ENCODE assay signal across 8 mouse cellular contexts in genomic region chr6:81768669-81769537, GRCm38 (mm10).
A peak's percentile ranks its signal among the peaks of the same experiment; 100 is the strongest.
DNase-seq lines count a peak whose midpoint lies in the region; ATAC-seq and TF ChIP-seq lines count a peak whose summit lies in the region.

No protein-coding gene starts in this region.

- H3K9me3 ChIP-seq in intestine, embryonic 14.5 days (ENCODE audit: control insufficient read depth, low read length): no peaks in the 10 kb centered on the region
- H3K9me3 ChIP-seq in intestine, embryonic 16.5 days (ENCODE audit: control insufficient read depth, low read length): no peaks in the 10 kb centered on the region
- H3K9me3 ChIP-seq in MEL (replicated peaks; ENCODE audit: insufficient read depth, low read length): no peaks in the 10 kb centered on the region

- no peak overlapping the region for H3K27ac ChIP-seq in intestine, embryonic 14.5 days (ENCODE audit: low read depth)
- H3K27ac ChIP-seq in intestine, embryonic 16.5 days (ENCODE audit: low read length): no peak overlapping the region
- no peak overlapping the region for H3K27ac ChIP-seq in MEL (ENCODE audit: control insufficient read depth, low read depth, low read length)
- H3K27ac ChIP-seq in cortical plate, adult 2 months (ENCODE audit: insufficient read depth, low read length): 0 out of 2 replicates have a peak overlapping the region, but pooled peaks have one; percentile 1

- no peak for TF ChIP-seq EP300 in MEL (IDR thresholded peaks at IDR 0.05; ENCODE audit: low read depth in 1 of 2, low read length in 2 of 2)

- peak in 1 of 3 experiments; percentile 46; a peak in 2 of 6 replicates for TF ChIP-seq CTCF in MEL (IDR thresholded peaks at IDR 0.05 in 2 of 3, conservative IDR thresholded peaks at IDR 0.05 in 1 of 3; ENCODE audit: control insufficient read depth in 1 of 3, insufficient read depth in 1 of 3, low read depth in 2 of 3, low read length in 3 of 3, poor library complexity in 1 of 3, severe bottlenecking in 1 of 3)
- peak; percentile 34; the same call in 1 of the 2 replicates for TF ChIP-seq CTCF in cortical plate, adult 2 months (IDR thresholded peaks at IDR 0.05; ENCODE audit: extremely low read depth, insufficient read depth, low read length)

- ATAC-seq in intestine, embryonic 14.5 days (replicated peaks; ENCODE audit: low FRiP score, low TSS enrichment, low read depth): no peak
- ATAC-seq in intestine, embryonic 16.5 days: no peak
- ATAC-seq in erythroid progenitor cell, adult 5-6 weeks (replicated peaks; ENCODE audit: low FRiP score, poor library complexity, severe bottlenecking): no peak

- 45% methylated on average over 5 of the region's 5 CpGs for WGBS in intestine, embryonic 14.5 days
- WGBS in intestine, embryonic 16.5 days: 39% methylated on average over 5 of the region's 5 CpGs

- no peak for TF ChIP-seq POLR2A in MEL (IDR thresholded peaks at IDR 0.05; ENCODE audit: control insufficient read depth in 1 of 2, insufficient read depth in 1 of 2, low read depth in 1 of 2, low read length in 2 of 2, poor library complexity in 1 of 2)
- TF ChIP-seq POLR2A in cortical plate, adult 2 months (IDR thresholded peaks at IDR 0.05; ENCODE audit: extremely low read depth, insufficient read depth, low read length): no peak

- H3K27me3 ChIP-seq in intestine, embryonic 14.5 days (replicated peaks; ENCODE audit: control insufficient read depth, insufficient read depth, low read length): no peaks in the 10 kb centered on the region
- H3K27me3 ChIP-seq in intestine, embryonic 16.5 days (replicated peaks; ENCODE audit: control insufficient read depth, insufficient read depth, low read length): no peaks in the 10 kb centered on the region
- H3K27me3 ChIP-seq in MEL (ENCODE audit: control insufficient read depth in 1 of 2, insufficient read depth in 2 of 2, low read length in 2 of 2): no peaks in the 10 kb centered on the region

- no peak overlapping the region for H3K4me2 ChIP-seq in intestine, embryonic 14.5 days (ENCODE audit: low read length)
- no peak overlapping the region for H3K4me2 ChIP-seq in intestine, embryonic 16.5 days (ENCODE audit: low read depth, low read length)

- TF ChIP-seq RAD21 in MEL (IDR thresholded peaks at IDR 0.05; ENCODE audit: low read depth, low read length): peak; percentile 62

- no peak overlapping the region for H3K4me3 ChIP-seq in intestine, embryonic 14.5 days (ENCODE audit: low read depth, low read length)
- no peak overlapping the region for H3K4me3 ChIP-seq in intestine, embryonic 16.5 days (ENCODE audit: low read length)
- H3K4me3 ChIP-seq in MEL (ENCODE audit: control insufficient read depth in 1 of 2, insufficient read depth in 1 of 2, low read depth in 2 of 2, low read length in 2 of 2): no peak overlapping the region
- H3K4me3 ChIP-seq in cortical plate, adult 2 months (ENCODE audit: insufficient read depth, low read length): no peak overlapping the region

- no peak overlapping the region for H3K9ac ChIP-seq in intestine, embryonic 14.5 days (ENCODE audit: low read length)
- H3K9ac ChIP-seq in intestine, embryonic 16.5 days (ENCODE audit: low read depth, low read length): no peak overlapping the region
- no peak overlapping the region for H3K9ac ChIP-seq in MEL (ENCODE audit: control insufficient read depth, low read depth, low read length, poor library complexity, severe bottlenecking)

- no peaks in the 10 kb centered on the region for H3K36me3 ChIP-seq in intestine, embryonic 14.5 days (ENCODE audit: control insufficient read depth, insufficient read depth, low read length)
- no peaks in the 10 kb centered on the region for H3K36me3 ChIP-seq in intestine, embryonic 16.5 days (ENCODE audit: control insufficient read depth, insufficient read depth, low read length)
- no peaks in the 10 kb centered on the region for H3K36me3 ChIP-seq in MEL (ENCODE audit: control insufficient read depth in 1 of 2, insufficient read depth in 2 of 2, low read length in 2 of 2)

- no peaks in the 10 kb centered on the region; the same call in 1 of the 2 replicates for H3K4me1 ChIP-seq in intestine, embryonic 14.5 days (replicated peaks; ENCODE audit: control insufficient read depth, insufficient read depth, low read length)
- H3K4me1 ChIP-seq in intestine, embryonic 16.5 days (ENCODE audit: control insufficient read depth, insufficient read depth, low read length): no peaks in the 10 kb centered on the region
- H3K4me1 ChIP-seq in MEL (ENCODE audit: control insufficient read depth in 1 of 2, insufficient read depth in 2 of 2, low read length in 2 of 2): no peaks in the 10 kb centered on the region
- H3K4me1 ChIP-seq in cortical plate, adult 2 months (ENCODE audit: control insufficient read depth, insufficient read depth, low read length): 0 out of 2 replicates have a peak, but pooled peaks cover 2% of the 10 kb centered on the region

- peak; percentile 48 for DNase-seq in intestine, embryonic 14.5 days (ENCODE audit: low spot score)
- DNase-seq in MEL (ENCODE audit: low read depth, low spot score): peak; percentile 25
- peak; percentile 81 for DNase-seq in layer of hippocampus, adult 9-11 months
- no peak for DNase-seq in testis, postnatal 14 days (ENCODE audit: low spot score)
- no peak for DNase-seq in gastrocnemius, adult 8-10 months (ENCODE audit: low spot score in 2 of 2)

- no peaks in the 10 kb centered on the region for H3K79me2 ChIP-seq in MEL (ENCODE audit: control insufficient read depth, insufficient read depth, low read length, poor library complexity)

TF ChIP-seq in MEL, 35 proteins besides CTCF, POLR2A, EP300 and RAD21:
- TF ChIP-seq ZKSCAN1 (IDR thresholded peaks at IDR 0.05; ENCODE audit: low read depth, low read length) (no peak), SMC3 (IDR thresholded peaks at IDR 0.05; ENCODE audit: low read depth, low read length) (peak; percentile 53), ZC3H11A (IDR thresholded peaks at IDR 0.05; ENCODE audit: low read depth, low read length) (0 out of 2 replicates have a peak, but pooled peaks have one; percentile 6)

Comparison
In these comparisons a context has a peak if more than half of its experiments do, and no peak if none do; other contexts are left out.
1. DNase-seq: peak in intestine, embryonic 14.5 days (single experiment), MEL (single experiment) and layer of hippocampus, adult 9-11 months (single experiment); none in testis, postnatal 14 days (single experiment) and gastrocnemius, adult 8-10 months (0 of 2).